Mouse (Mus musculus) CH12.LX (cell line): ENCODE measurements around the gene Tnni1. TPM values are rescaled to one million over a fixed set of nuclear protein-coding genes. Genes with fewer than 3 reads are reported as not detected.

ENCODE experiments used
- DNase-seq: peaks from one replicate; pipeline ENCODE4 v3.0.0-alpha.2; 2013; ENCODE audit errors: extremely low read depth
- H3K27ac ChIP-seq: 2 replicates; pipeline ENCODE4 v1.5.1; 2012; ENCODE audit warnings: low read depth, mild to moderate bottlenecking, control low read depth, moderate library complexity; ENCODE audit not compliant: insufficient read depth
- H3K27me3 ChIP-seq: replicated peaks from 2 replicates; pipeline ENCODE3; 2012; ENCODE audit warnings: inconsistent platforms
- H3K36me3 ChIP-seq, 2 experiments: replicated peaks in 1 of 2; 2 replicates each; pipeline versions ENCODE3 to v1.6.1; 2012; ENCODE audit warnings: inconsistent platforms in 1 of 2, low read length in 1 of 2, mild to moderate bottlenecking in 1 of 2, mixed read lengths in 1 of 2, moderate library complexity in 1 of 2; ENCODE audit not compliant: control insufficient read depth in 1 of 2, insufficient read depth in 1 of 2
- H3K4me1 ChIP-seq, 2 experiments: 2 replicates each; pipeline ENCODE4 v1.6.1; 2012; ENCODE audit warnings: inconsistent platforms in 1 of 2, moderate library complexity in 1 of 2; ENCODE audit not compliant: insufficient read depth in 2 of 2, control insufficient read depth in 1 of 2
- H3K4me2 ChIP-seq: 2 replicates; pipeline ENCODE4 v1.6.1; 2012; ENCODE audit warnings: low read depth, mild to moderate bottlenecking, control low read depth; ENCODE audit not compliant: poor library complexity, insufficient read depth, severe bottlenecking
- H3K4me3 ChIP-seq, 3 experiments: fragments of 150-350 bp in 1 of 3; sonication (generic) in 1 of 3; replicated peaks in 1 of 3; 2 replicates each; pipeline versions ENCODE3 to v1.5.1; 2011 to 2012; ENCODE audit warnings: low read depth in 2 of 3, low read length in 2 of 3, mild to moderate bottlenecking in 2 of 3, moderate library complexity in 2 of 3, control low read depth in 1 of 3, improper control_type of control experiment in 1 of 3, inconsistent platforms in 1 of 3, mixed read lengths in 1 of 3; ENCODE audit not compliant: poor library complexity in 1 of 3
- H3K79me2 ChIP-seq: replicated peaks from 2 replicates; pipeline ENCODE4 v1.6.1; 2012; ENCODE audit warnings: mild to moderate bottlenecking, moderate library complexity; ENCODE audit not compliant: control insufficient read depth, poor library complexity, insufficient read depth, severe bottlenecking; ENCODE audit errors: extremely low read depth
- H3K9ac ChIP-seq: 2 replicates; pipeline ENCODE4 v1.6.1; 2012; ENCODE audit warnings: low read depth, mild to moderate bottlenecking, control low read depth, moderate library complexity; ENCODE audit not compliant: insufficient read depth
- H3K9me3 ChIP-seq: replicated peaks from 2 replicates; pipeline ENCODE3; 2012; ENCODE audit warnings: low read length, inconsistent platforms, mixed read lengths
- CHD1 ChIP-seq: IDR thresholded peaks from 2 replicates; pipeline ENCODE4 v1.6.1; 2012; ENCODE audit warnings: low read depth, low read length, improper control_type of control experiment, inconsistent platforms
- E2F4 ChIP-seq: IDR thresholded peaks from 2 replicates; pipeline ENCODE4 v1.6.1; 2011; ENCODE audit warnings: low read depth, low read length, improper control_type of control experiment; ENCODE audit not compliant: insufficient replicate concordance
- ELF1 ChIP-seq: IDR thresholded peaks from 2 replicates; pipeline ENCODE4 v1.6.1; 2014; ENCODE audit warnings: low read depth, mild to moderate bottlenecking, inconsistent platforms, low read length, improper control_type of control experiment
- EP300 ChIP-seq: IDR thresholded peaks from 2 replicates; pipeline ENCODE4 v1.6.1; 2011; ENCODE audit warnings: low read length, improper control_type of control experiment
- ETS1 ChIP-seq: conservative IDR thresholded peaks from 2 replicates; pipeline ENCODE4 v1.6.1; 2012; ENCODE audit warnings: low read depth, mild to moderate bottlenecking, inconsistent platforms, low read length, improper control_type of control experiment, moderate library complexity
- GABPA ChIP-seq: IDR thresholded peaks from 2 replicates; pipeline ENCODE4 v1.6.1; 2012; ENCODE audit warnings: low read depth, low read length, improper control_type of control experiment, inconsistent platforms; ENCODE audit not compliant: insufficient replicate concordance
- HCFC1 ChIP-seq: IDR thresholded peaks from 2 replicates; pipeline ENCODE4 v1.6.1; 2012; ENCODE audit warnings: low read depth, mild to moderate bottlenecking, inconsistent platforms, low read length, improper control_type of control experiment
- JUND ChIP-seq: conservative IDR thresholded peaks from 2 replicates; pipeline ENCODE4 v1.6.1; 2011; ENCODE audit warnings: low read depth, low read length, improper control_type of control experiment
- MAFK ChIP-seq: IDR thresholded peaks from 2 replicates; pipeline ENCODE4 v1.6.1; 2011; ENCODE audit warnings: low read length, improper control_type of control experiment; ENCODE audit not compliant: insufficient replicate concordance
- MAZ ChIP-seq: IDR thresholded peaks from 2 replicates; pipeline ENCODE4 v1.6.1; 2012; ENCODE audit warnings: low read depth, mild to moderate bottlenecking, inconsistent platforms, low read length, improper control_type of control experiment, moderate library complexity
- MEF2A ChIP-seq: IDR thresholded peaks from 2 replicates; pipeline ENCODE4 v1.6.1; 2014; ENCODE audit warnings: low read depth, mild to moderate bottlenecking, inconsistent platforms, low read length, improper control_type of control experiment, borderline replicate concordance
- MYC ChIP-seq: IDR thresholded peaks from 2 replicates; pipeline ENCODE4 v1.6.1; 2011; ENCODE audit warnings: low read depth, mild to moderate bottlenecking, improper control_type of control experiment, low read length
- NELFE ChIP-seq: IDR thresholded peaks from 2 replicates; pipeline ENCODE4 v1.6.1; 2011; ENCODE audit warnings: low read depth, low read length, improper control_type of control experiment
- PAX5 ChIP-seq: IDR thresholded peaks from 2 replicates; pipeline ENCODE4 v1.6.1; 2012; ENCODE audit warnings: low read length, inconsistent platforms, mixed read lengths
- POLR2A ChIP-seq: IDR thresholded peaks from 2 replicates; pipeline ENCODE4 v1.6.1; 2011; ENCODE audit warnings: low read depth, mild to moderate bottlenecking, improper control_type of control experiment, low read length
- RCOR1 ChIP-seq: conservative IDR thresholded peaks from 2 replicates; pipeline ENCODE4 v1.6.1; 2012; ENCODE audit warnings: low read depth, mild to moderate bottlenecking, inconsistent platforms, low read length, improper control_type of control experiment
- SMC3 ChIP-seq: IDR thresholded peaks from 2 replicates; pipeline ENCODE4 v1.6.1; 2011; ENCODE audit warnings: low read depth, low read length, improper control_type of control experiment
- TBP ChIP-seq: conservative IDR thresholded peaks from 2 replicates; pipeline ENCODE4 v1.6.1; 2011; ENCODE audit warnings: low read depth, low read length, improper control_type of control experiment
- TCF12 ChIP-seq: IDR thresholded peaks from 2 replicates; pipeline ENCODE4 v1.6.1; 2014; ENCODE audit warnings: low read depth, mild to moderate bottlenecking, inconsistent platforms, low read length, improper control_type of control experiment
- USF2 ChIP-seq: conservative IDR thresholded peaks from 2 replicates; pipeline ENCODE4 v1.6.1; 2011; ENCODE audit warnings: low read depth, low read length, improper control_type of control experiment
- dilution Hi-C: fragments of 300-500 bp; cut with MboI; formaldehyde crosslinking; loops from 2 replicates; pipeline ENCODE4 v1.14.3; 2020; ENCODE audit warnings: low sequenced_read_pairs; ENCODE audit not compliant: extremely low pct_unique_long_range_greater_than_20kb, extremely low pct_ligation_motif_present
- in situ Hi-C: fragments of 300-500 bp; cut with MboI; formaldehyde crosslinking; loops from 3 replicates; pipeline ENCODE4 v1.14.3; 2019; ENCODE audit warnings: low sequenced_read_pairs, low pct_ligation_motif_present, low pct_unique_long_range_greater_than_20kb, mixed read lengths
- polyA plus RNA-seq: library from polyadenylated mRNA; unstranded; fragments of >175 nt; gene quantifications from 2 replicates; pipeline ENCODE4 v1.2.1, GENCODE M21; 2012; ENCODE audit warnings: low read depth; ENCODE audit not compliant: insufficient read length
- total RNA-seq, 2 experiments: library from RNA; depleted of rRNA; stranded (reverse); fragments of 300-350 nt in 1 of 2; fragments of >200 nt in 1 of 2; gene quantifications; 2 replicates each; pipeline ENCODE4 v1.2.3; 2012 to 2014

Tnni1 gene
- total and polyA plus RNA-seq, 3 experiments: 1.6 to 6.9 (median 4.2) TPM

GRCm38 (mm10) chr1:135812205-135812604 lies 33.0 kb downstream of the Tnni1 start:
- in situ Hi-C loops: no loop called here
- H3K27me3 ChIP-seq: peaks cover 7% of the 10 kb centered on the region

GRCm38 (mm10) chr1:135812618-135813017 lies 33.4 kb downstream of the Tnni1 start:
- no peak for DNase-seq
- Histone ChIP-seq H3K79me2 (no peaks in the 10 kb centered on the region), H3K27me3 (peaks cover 7% of the 10 kb centered on the region), H3K4me2 (no peak overlapping the region), H3K27ac (no peak overlapping the region), H3K4me3 (no peak overlapping the region), H3K9ac (no peak overlapping the region), H3K9me3 (no peaks in the 10 kb centered on the region), H3K36me3 (no peaks in the 10 kb centered on the region), H3K4me1 (peaks cover 13 to 51% of the 10 kb centered on the region in 2 experiments)
- in situ Hi-C loops (no loop called here), dilution Hi-C loops (no loop called here)
- TF ChIP-seq POLR2A (no peak), EP300 (no peak), MAFK (no peak), NELFE (no peak), USF2 (no peak), TBP (no peak), E2F4 (no peak), TCF12 (no peak), MYC (no peak), JUND (no peak), GABPA (no peak), ETS1 (no peak), PAX5 (no peak), ELF1 (no peak), CHD1 (no peak), MAZ (no peak), RCOR1 (no peak), MEF2A (no peak), HCFC1 (no peak)

More at GRCm38 (mm10) chr1:135812205-135812604, 33.0 kb downstream of the Tnni1 start:
- Histone ChIP-seq H3K36me3 (no peaks in the 10 kb centered on the region), H3K79me2 (no peaks in the 10 kb centered on the region), H3K9me3 (no peaks in the 10 kb centered on the region), H3K4me2 (no peak overlapping the region), H3K4me1 (peaks cover 13 to 50% of the 10 kb centered on the region in 2 experiments)
- dilution Hi-C loops: no loop called here
- TF ChIP-seq SMC3: no peak
- no peak for TF ChIP-seq MYC
- TF ChIP-seq, all 38 proteins: peak for 0
- no peak overlapping the region for H3K4me3 ChIP-seq
- no peak for DNase-seq
- no peak overlapping the region for H3K27ac ChIP-seq
- H3K9ac ChIP-seq: no peak overlapping the region
